Mouse (Mus musculus) splenic B cell, adult 2 months (primary cell): ENCODE data around the gene Ppp6r1.

Experiments
- DNase-seq: peaks from one replicate; pipeline ENCODE4 v3.0.0-alpha.2; 2011; ENCODE audit warnings: low read depth, low spot score
- H3K27me3 ChIP-seq: 2 replicates; pipeline ENCODE4 v1.6.1; 2012; ENCODE audit warnings: mild to moderate bottlenecking, low read length, moderate library complexity, mixed read lengths; ENCODE audit not compliant: control insufficient read depth, poor library complexity, insufficient read depth, severe bottlenecking
- H3K36me3 ChIP-seq: 2 replicates; pipeline ENCODE4 v1.6.1; 2012; ENCODE audit warnings: mild to moderate bottlenecking, low read length, moderate library complexity, mixed read lengths; ENCODE audit not compliant: control insufficient read depth, poor library complexity, insufficient read depth, severe bottlenecking

Ppp6r1 gene

DNA sequence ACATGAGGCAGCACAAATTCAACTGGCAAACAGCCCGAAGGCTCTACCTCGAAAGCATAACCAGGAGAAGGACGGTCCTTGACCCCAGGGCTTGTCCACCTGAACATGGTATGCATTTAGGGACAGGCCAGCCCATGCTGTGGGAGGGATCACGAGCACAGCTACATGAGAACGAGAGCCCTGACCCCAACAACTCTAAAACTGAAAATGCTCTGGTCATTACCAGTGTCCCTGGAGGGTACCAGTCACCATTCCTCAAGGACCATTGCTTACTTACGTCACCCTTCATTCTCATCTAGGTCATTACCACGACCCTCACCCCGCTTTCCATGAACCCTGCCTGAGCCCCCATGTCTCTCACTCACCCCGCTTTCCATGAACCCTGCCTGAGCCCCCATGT, 10.3 kb upstream of the Ppp6r1 start:
- Histone ChIP-seq H3K27me3 (no peaks in the 10 kb centered on the region), H3K36me3 (no peaks in the 10 kb centered on the region; the same call in 1 of the 2 replicates)
- no peak for DNase-seq

DNA sequence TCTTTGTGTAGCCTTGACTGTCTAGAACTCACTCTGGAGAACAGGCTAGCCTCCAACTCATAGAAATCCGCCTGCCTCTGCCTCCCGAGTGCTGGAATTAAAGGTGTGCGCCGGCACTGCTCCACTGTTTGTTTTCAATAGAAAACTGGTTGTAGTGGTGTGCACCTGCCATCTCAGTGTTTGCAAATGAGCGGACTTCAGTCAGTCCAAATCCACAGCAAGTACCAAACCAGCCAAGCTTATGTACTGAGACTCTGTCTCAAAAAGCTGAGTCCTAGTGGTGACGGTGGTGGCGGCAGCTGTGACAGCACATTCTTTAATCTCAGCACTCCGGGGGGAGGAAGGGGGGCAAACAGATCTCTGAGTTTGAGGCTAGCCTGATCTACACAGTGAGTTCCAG, 9.7 kb upstream of the Ppp6r1 start:
- no peaks in the 10 kb centered on the region; the same call in 1 of the 2 replicates for H3K36me3 ChIP-seq
- no peaks in the 10 kb centered on the region for H3K27me3 ChIP-seq
- no peak for DNase-seq

DNA sequence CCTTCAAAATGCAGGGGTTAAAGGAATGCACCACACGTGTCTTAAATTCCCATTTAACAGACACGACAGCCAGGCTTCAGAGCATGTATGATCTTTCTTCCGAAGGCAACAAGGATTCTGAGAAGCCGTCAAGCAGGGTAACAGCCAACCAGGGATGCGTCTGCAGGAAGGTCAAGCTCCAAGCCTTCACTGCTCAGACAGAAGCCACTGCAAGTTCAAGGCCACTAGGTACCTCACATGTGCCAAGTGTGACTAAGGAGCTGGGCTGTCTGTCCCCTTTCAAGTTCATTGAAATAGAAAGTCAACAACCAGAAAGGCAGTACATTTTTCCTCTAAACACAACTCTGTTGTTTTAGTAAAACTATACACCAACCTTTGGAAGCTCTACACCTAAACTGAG, 8.1 kb upstream of the Ppp6r1 start:
- DNase-seq, result no peak
- Histone ChIP-seq H3K36me3 (no peaks in the 10 kb centered on the region; the same call in 1 of the 2 replicates), H3K27me3 (no peaks in the 10 kb centered on the region)

DNA sequence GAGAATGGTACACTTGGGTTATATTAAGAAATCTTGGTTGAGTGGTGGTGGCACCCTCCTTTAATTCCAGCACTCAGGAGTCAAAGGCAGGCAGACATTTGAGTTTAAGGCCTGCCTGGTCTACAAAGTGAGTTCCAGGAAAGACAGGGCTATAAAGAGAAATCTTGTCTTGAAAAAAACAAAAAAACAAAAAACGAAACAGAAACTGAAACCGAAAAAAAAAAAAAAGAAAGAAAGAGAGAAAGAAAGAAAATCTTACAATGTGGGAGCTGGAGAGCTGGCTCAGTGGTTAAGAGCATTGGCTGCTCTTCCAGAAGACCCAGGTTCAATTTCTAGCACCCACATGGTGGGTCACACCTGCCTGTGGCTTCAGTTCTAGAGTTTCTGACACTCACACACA, 4.9 kb upstream of the Ppp6r1 start:
- no peaks in the 10 kb centered on the region for H3K36me3 ChIP-seq
- DNase-seq, result no peak
- no peaks in the 10 kb centered on the region for H3K27me3 ChIP-seq

DNA sequence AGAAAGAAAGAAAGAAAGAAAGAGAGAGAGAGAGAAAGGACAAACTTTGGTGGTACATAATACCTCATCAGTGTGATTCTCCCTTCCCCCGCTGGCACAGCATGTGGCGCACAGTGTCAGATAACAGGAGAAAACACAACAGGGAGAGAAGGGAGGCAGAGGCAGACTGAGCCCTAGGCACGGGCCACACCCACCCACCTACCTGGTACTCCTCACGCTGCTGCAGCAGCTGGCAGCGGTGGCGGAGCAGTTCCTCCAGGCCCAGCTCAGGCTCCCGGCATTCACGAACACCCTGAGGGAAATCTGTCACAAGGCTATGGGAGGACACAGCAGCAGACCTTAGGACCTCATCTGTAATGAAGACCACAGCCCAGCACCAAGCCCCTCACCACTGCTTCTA, 4.4 kb upstream of the Ppp6r1 start:
- Histone ChIP-seq H3K27me3 (no peaks in the 10 kb centered on the region), H3K36me3 (no peaks in the 10 kb centered on the region)
- DNase-seq, result no peak

DNA sequence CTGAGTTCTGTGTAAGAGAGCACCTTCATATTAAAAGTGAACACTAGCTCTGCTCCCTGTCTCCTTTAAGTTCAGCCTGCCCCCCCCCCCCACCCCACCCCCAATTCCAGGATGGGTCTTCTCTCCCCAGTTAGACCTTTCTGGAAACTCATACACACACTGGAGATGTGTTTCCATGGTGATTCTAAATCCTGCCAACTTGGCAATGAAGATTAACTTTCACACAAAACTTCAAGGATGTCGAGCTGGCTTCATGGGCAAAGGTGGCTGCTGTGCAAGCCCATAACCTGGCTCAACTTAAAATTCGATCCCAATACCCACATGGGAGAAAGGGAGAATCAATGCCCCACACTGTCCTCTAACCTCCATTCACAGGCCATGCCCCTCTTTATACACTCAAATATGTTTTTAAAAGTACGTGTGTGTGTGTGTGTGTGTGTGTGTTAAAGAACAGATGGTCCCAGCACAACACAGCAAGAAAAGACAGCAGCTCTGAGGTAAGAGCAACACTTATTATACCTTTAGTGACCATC, 1.2 kb upstream of the Ppp6r1 start:
- no peaks in the 10 kb centered on the region for H3K36me3 ChIP-seq
- H3K27me3 ChIP-seq, result no peaks in the 10 kb centered on the region
- DNase-seq, result no peak

DNA sequence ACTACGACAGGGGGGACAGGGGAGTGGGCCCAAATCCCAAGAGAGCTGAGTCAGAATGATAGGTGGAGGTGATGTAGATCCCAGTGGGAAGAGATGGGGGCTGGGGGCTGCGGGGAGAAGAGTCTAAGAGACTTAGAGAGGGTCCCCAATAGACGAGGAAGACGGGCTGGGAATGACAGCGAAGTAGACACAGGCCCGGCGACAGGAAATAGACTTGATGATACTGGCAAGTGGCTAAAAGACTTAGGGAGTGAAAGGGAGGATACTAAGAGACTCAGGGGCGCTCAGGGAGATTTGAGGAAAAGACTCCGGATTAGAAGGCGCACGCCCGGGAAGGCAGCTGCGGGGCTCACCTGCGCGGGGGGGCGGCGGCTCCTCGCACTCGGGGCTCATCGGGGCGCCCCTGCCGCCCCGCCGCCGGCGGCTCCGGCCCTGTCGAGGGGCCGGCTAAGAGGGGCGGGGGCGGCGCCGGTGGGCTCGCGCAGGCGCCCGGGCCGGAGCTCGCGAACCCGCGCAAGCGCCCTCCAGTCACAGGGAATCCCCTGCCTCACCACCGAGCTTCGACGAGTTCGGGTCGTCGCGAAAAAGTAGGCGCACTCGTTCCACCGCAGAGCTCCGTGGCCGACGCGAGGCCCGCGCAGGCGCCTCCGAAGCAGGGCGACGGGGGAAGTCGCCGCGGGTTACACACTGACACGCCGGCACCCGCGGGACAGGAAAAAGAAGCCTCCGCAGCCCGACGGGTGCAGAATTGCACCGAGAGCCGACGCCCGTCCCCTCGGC, 501 bp downstream of the Ppp6r1 start:
- H3K27me3 ChIP-seq, result no peaks in the 10 kb centered on the region
- peak; percentile 29 for DNase-seq
- no peaks in the 10 kb centered on the region for H3K36me3 ChIP-seq

DNA sequence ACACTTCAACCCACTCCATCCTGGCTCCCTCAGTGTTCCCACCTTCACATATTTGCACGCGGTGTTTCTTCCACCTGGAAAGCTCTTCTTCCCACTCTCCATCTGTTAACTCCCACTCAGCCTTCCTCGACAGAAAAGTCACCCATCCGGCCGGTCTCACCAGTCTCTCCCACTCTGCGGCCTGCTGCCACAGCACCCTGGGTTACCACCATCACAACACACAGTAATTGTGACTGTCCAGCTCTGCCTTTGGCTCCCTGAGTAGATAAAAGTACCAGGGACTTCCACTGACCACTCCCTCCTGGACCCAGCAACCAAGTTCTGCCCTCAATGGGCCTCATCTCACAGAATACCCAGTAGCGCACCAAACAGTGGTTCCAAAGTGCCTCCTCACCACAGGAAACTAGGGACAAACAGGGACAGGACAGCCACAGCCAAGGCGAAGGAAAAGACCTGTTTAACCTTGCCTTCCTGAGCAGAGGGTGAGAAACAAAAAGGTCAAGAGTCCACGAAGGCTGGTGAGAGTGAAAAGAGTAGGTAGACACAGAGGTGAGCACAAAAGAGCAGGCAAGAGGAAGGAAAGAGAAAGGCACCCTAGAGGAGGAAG, 1.2 kb downstream of the Ppp6r1 start:
- DNase-seq, result no peak
- no peaks in the 10 kb centered on the region for H3K36me3 ChIP-seq
- no peaks in the 10 kb centered on the region for H3K27me3 ChIP-seq

DNA sequence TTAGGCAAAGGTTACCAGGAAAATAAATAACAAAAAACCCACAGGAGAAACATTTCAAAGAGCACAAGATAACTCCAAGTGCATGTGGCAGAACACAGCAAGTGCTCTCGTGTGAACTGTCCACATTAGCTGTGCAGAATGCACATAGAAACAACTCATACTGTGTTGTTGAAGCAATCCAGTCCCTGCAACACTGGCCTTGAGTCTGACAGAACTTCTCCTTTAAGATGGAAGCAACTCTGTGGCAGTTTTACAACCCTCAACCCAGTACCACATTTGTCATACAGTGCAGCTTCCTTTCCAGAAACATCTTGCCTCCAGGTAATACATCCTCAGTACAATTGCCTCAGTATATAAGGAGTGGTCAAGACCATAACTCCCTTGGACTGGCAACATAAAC, 2.0 kb downstream of the Ppp6r1 start:
- Histone ChIP-seq H3K27me3 (no peaks in the 10 kb centered on the region), H3K36me3 (no peaks in the 10 kb centered on the region)
- DNase-seq, result no peak

DNA sequence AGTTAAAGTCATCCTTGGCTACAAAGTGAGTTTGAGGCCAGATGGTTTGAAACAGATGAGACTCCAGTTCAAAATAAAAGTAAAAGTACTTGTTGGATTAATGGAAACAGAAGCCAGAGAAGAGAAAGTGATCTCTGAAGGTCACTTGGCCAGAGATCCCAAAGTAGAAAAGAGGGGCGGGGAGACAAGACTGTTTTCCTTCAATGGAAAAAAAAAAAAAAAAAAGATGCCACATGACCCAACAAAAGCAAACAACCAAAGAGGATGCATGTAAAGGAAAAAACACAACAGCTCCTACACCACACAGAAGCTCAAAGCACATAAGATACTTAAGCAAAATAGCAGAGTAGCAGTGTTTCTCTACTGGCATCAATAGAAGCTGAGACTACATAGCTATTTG, 2.9 kb downstream of the Ppp6r1 start:
- Histone ChIP-seq H3K27me3 (no peaks in the 10 kb centered on the region), H3K36me3 (no peaks in the 10 kb centered on the region)
- peak; percentile 38 for DNase-seq

DNA sequence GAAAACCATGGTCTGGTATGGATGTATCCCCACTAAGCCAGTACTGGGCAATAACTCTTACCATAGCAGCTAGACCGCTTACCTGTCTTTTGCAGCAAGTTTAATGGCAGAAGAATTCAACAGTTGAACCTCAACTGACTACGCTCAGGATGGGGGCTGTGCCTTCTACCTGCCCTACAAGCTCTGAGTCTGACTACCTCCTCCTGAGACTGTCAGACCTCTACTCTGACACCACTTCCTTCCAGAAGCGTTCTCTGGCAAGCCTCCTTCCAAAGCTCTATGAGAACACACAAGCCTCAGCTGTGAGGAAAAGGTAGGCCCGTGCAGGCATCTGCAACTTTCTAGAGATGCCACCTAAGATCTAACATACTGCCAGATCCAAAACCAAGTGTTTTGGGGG, 3.4 kb downstream of the Ppp6r1 start:
- H3K36me3 ChIP-seq, result no peaks in the 10 kb centered on the region
- no peak for DNase-seq
- H3K27me3 ChIP-seq, result no peaks in the 10 kb centered on the region

DNA sequence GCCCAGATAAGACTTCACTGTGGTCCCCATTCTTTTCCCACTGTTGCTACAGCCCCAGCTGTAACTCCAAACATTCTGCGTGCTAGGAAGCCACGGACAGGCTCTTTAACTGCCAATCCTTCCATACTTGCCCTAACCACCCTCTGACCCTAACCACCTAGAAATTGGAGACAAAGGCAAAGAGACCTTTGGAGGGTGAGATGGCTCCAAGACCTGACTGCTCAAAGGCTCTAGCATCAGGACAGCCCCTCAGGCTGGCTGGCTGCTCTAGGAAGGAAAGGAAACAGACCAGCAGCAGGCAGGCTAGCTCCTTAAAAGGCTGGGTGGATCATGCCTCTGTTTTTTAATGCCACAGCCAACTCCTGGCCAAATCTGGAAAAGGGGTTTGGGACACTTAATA, 4.6 kb downstream of the Ppp6r1 start:
- H3K27me3 ChIP-seq, result no peaks in the 10 kb centered on the region
- no peaks in the 10 kb centered on the region for H3K36me3 ChIP-seq
- no peak for DNase-seq

DNA sequence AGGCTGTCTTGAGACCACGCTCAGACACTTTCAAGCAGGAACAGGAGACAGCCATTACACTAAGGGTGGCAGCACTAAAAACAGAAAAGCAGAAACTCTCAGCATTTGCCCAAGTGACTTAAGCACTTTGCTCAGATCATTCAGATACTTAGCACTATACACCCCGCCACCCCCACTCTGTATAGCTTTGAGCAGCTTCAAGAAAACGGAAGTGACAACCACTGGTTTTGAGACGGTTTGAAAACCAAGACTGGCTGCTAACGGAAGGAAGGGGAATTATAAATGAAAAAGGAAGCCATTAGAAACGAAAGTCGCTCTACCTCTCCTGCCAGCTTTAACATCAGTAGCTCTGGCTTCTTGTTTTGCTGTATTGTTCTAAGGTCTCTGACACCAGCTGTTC, 5.0 kb downstream of the Ppp6r1 start:
- DNase-seq, result peak; percentile 92
- Histone ChIP-seq H3K27me3 (no peaks in the 10 kb centered on the region), H3K36me3 (no peaks in the 10 kb centered on the region)

DNA sequence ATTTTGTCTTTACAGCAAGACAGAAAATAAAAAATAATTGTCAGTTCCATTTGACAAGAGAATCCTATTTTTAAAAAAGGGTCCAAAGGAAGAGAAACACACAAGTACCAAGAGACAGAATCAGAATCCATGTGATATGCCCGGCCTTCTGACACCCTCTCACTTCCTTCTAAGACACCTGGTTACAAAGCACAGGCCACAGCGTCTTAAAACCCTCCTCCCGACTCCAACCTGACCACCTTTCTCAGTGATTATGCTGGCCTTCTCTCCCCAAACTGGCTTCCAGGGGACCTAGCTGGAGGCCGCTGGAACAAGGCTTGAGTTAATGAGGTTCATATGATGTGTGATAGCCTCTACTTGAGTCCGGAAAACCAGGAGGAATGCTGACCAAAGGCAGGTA, 5.5 kb downstream of the Ppp6r1 start:
- no peaks in the 10 kb centered on the region for H3K36me3 ChIP-seq
- peak; percentile 60 for DNase-seq

DNA sequence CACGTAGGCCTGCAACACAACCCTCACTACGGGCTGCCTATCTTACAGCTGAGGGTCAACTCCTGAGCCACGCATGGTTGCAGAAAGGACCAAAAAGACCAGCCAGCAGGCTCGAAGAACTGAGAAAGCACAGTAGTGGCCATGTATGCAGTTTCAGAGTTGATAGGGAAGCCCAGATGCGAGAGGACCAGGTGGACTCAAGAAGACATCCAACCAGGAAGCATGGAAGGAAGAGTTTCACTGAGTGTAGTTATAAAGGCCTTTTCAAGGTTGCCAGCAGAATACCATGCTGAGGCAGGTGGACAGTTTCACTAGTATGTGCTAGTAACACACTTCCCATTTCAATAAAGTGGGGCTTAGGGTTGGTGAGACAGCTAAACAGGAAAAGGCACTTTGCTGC, 6.1 kb downstream of the Ppp6r1 start:
- peak; percentile 29 for DNase-seq
- Histone ChIP-seq H3K36me3 (no peaks in the 10 kb centered on the region), H3K27me3 (no peaks in the 10 kb centered on the region)

More for the DNA sequence above, 5.5 kb downstream of the Ppp6r1 start:
- no peaks in the 10 kb centered on the region for H3K27me3 ChIP-seq
